Mouse (Mus musculus): ENCODE data around the gene C1qtnf9. TPM values are rescaled to one million over a fixed set of nuclear protein-coding genes. Genes with fewer than 3 reads are reported as not detected.

Gene C1qtnf9
- under 1 TPM in 1 of 3 experiments, not detected in 2; 0.30 TPM for polyA plus RNA-seq (2017; shearing (Covaris generic))

- no peak for ATAC-seq
Measured at GRCm38 (mm10) chr14:60767884-60768283, at the start of gene C1qtnf9. Gene C1qtnf9 (plus strand): TSS chr14:60768134.

- peak; percentile 8 for ATAC-seq
Measured at GRCm38 (mm10) chr14:60721304-60721703, 46.6 kb upstream of the C1qtnf9 start.

GRCm38 (mm10) chr14:60721938-60722337 lies 46.0 kb upstream of the C1qtnf9 start:
- no peak for ATAC-seq

GRCm38 (mm10) chr14:60726091-60726490 lies 41.8 kb upstream of the C1qtnf9 start:
- ATAC-seq = peak; percentile 33

- peak; percentile 49 for ATAC-seq
Measured at GRCm38 (mm10) chr14:60727130-60727529, 40.8 kb upstream of the C1qtnf9 start.

- ATAC-seq = peak; percentile 55
Measured at GRCm38 (mm10) chr14:60732081-60732480, 35.9 kb upstream of the C1qtnf9 start.

GRCm38 (mm10) chr14:60732787-60733186 lies 35.1 kb upstream of the C1qtnf9 start:
- ATAC-seq = no peak

- ATAC-seq = no peak
Measured at GRCm38 (mm10) chr14:60733706-60734105, 34.2 kb upstream of the C1qtnf9 start.

- no peak for ATAC-seq
Measured at GRCm38 (mm10) chr14:60735206-60735605, 32.7 kb upstream of the C1qtnf9 start.

GRCm38 (mm10) chr14:60735848-60736547 lies 31.9 kb upstream of the C1qtnf9 start:
- no peak for ATAC-seq

- peak; percentile 67 for ATAC-seq
Measured at GRCm38 (mm10) chr14:60736591-60737192, 31.2 kb upstream of the C1qtnf9 start.

- no peak for ATAC-seq
Measured at GRCm38 (mm10) chr14:60737202-60737611, 30.7 kb upstream of the C1qtnf9 start.

GRCm38 (mm10) chr14:60738434-60738938 lies 29.4 kb upstream of the C1qtnf9 start:
- peak; percentile 59 for ATAC-seq

GRCm38 (mm10) chr14:60739155-60739554 lies 28.8 kb upstream of the C1qtnf9 start:
- no peak for ATAC-seq

- ATAC-seq = no peak
Measured at GRCm38 (mm10) chr14:60739616-60740015, 28.3 kb upstream of the C1qtnf9 start.

GRCm38 (mm10) chr14:60740507-60740906 lies 27.4 kb upstream of the C1qtnf9 start:
- no peak for ATAC-seq

- ATAC-seq = no peak
Measured at GRCm38 (mm10) chr14:60741033-60741432, 26.9 kb upstream of the C1qtnf9 start.

GRCm38 (mm10) chr14:60741490-60741981 lies 26.4 kb upstream of the C1qtnf9 start:
- ATAC-seq = no peak

GRCm38 (mm10) chr14:60743681-60744080 lies 24.3 kb upstream of the C1qtnf9 start:
- no peak for ATAC-seq

- no peak for ATAC-seq
Measured at GRCm38 (mm10) chr14:60745201-60745600, 22.7 kb upstream of the C1qtnf9 start.

- ATAC-seq = no peak
Measured at GRCm38 (mm10) chr14:60746141-60746540, 21.8 kb upstream of the C1qtnf9 start.

- no peak for ATAC-seq
Measured at GRCm38 (mm10) chr14:60747154-60747870, 20.6 kb upstream of the C1qtnf9 start.

GRCm38 (mm10) chr14:60749880-60750279 lies 18.1 kb upstream of the C1qtnf9 start:
- ATAC-seq = no peak

Measured in inflammation-experienced regulatory T-cells, adult 6 months (primary cell).